Mouse (Mus musculus): ENCODE measurements at regions not wholly inside any gene's neighbourhood (a gene's known extent, or its start where the extent isn't known, plus 50 kb on each side); places are given as distances from the start of the nearest gene placed in this dataset.
A peak's percentile ranks its signal among the peaks of the same experiment; 100 is the strongest.

- peak; percentile 46 to 65 for DNase-seq (ENCODE audit: extremely low spot score in 1 of 2, low spot score in 1 of 2)
Observed at GRCm38 (mm10) chr16:39650616-39651015, 333.5 kb upstream of the Lsamp start.

DNA sequence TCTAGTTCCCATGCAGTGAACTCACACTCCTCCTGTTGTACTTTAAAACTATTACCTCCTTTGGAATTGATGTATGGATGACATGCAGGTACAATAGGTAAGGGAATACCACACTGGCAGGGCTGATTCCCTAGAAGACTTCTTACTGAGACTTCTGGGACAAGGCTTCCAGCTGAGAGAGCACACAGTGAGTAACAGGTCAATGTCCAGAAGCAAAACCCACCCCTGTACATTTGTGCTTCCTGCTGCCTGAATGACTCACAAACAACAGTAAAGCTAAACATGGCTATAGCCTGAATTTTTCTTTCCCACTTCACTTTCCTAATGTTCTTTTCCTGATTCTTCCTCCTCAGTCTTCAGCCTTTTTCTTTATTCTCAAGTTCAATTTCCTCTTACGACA, 316.3 kb upstream of the Lsamp start:
- no peak for DNase-seq (ENCODE audit: extremely low spot score in 1 of 2, low spot score in 1 of 2)

- no peak for DNase-seq (ENCODE audit: extremely low spot score in 1 of 2, low spot score in 1 of 2)
Observed at GRCm38 (mm10) chr16:39672096-39672985, 311.8 kb upstream of the Lsamp start.

GRCm38 (mm10) chr16:39675775-39676174, 308.4 kb upstream of the Lsamp start:
- peak; percentile 14 to 40 for DNase-seq (ENCODE audit: extremely low spot score in 1 of 2, low spot score in 1 of 2)

GRCm38 (mm10) chr16:39678285-39678684, 305.9 kb upstream of the Lsamp start:
- DNase-seq (ENCODE audit: extremely low spot score in 1 of 2, low spot score in 1 of 2): peak in 1 of 2 experiments; percentile 34

DNA sequence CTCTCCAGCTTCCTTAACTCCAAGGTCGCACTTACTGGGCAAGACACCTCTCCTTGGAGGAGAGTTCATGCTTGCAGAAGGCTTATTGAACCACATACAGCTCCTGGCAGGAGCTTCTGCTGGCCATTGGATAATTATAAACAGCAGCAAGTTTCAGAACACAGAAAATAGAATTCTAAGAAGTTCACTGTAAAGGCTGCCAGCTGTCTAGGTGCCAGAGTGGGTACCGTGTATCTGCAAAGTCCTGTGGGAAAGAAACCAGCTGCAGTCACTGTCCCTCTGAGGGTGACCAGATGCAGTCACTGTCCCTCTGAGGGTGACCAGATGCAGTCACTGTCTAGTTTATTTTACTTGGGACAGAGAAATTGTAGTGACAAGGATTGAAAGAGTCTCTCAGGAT, 291.1 kb upstream of the Lsamp start:
- DNase-seq (ENCODE audit: extremely low spot score in 1 of 2, low spot score in 1 of 2): peak in 1 of 2 experiments; percentile 31

GRCm38 (mm10) chr16:39695855-39696254, 288.3 kb upstream of the Lsamp start:
- no peak for DNase-seq (ENCODE audit: extremely low spot score in 1 of 2, low spot score in 1 of 2)

- DNase-seq (ENCODE audit: extremely low spot score in 1 of 2, low spot score in 1 of 2): peak in 1 of 2 experiments; percentile 16
Observed at GRCm38 (mm10) chr16:39699201-39699600, 285.0 kb upstream of the Lsamp start.

DNA sequence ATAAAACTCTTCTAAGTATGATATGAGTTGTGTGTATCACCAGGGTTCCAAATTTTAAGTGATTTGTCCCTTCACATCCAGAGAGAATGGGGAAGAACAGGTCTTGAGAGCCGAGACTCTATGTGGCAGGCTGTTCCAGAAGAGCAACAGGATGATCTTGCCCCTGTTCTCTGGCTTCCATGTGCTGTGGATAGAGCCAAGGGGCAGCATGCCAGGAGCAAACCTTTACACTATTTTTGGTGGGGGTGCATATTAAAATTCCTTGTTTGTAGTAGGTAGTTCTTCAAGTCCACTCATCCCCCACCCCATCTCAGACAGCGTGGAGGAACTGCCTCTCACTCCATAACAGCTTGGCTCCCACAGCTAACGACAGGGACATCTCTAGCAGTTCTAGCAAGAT, 278.0 kb upstream of the Lsamp start:
- no peak for DNase-seq (ENCODE audit: extremely low spot score in 1 of 2, low spot score in 1 of 2)

DNA sequence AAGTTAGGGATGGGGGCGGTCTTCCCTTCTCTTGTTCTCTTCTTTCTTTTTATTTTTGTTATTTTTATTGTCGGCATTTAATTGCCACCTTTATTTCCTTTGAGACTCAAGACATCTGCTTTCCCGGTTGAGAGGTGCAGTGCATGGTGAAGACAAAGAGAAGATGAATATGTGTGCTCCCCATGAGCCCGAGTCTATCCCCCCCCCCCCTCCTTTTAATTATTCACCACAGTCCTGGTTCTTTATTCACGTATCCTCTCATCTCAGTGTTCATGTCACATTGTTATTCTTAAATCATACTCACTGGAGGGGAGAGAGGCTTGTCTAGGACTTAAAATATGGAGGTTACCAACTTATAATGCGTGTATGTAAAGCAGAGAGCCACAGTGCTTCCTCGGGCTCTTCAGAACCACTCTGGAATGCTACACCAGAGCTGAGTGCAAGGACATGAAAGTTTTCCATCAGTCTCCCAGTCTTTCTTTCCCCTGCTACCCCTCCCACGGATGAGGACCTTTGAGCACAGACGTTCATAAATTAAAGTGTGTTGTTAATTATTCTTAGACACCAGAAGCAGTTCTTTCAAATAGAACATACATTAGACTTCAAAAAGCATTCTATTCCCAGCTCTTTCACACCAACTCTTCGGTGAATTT, 274.6 kb upstream of the Lsamp start:
- DNase-seq (ENCODE audit: extremely low spot score in 1 of 2, low spot score in 1 of 2): no peak

GRCm38 (mm10) chr16:39727586-39727985, 256.6 kb upstream of the Lsamp start:
- DNase-seq (ENCODE audit: extremely low spot score in 1 of 2, low spot score in 1 of 2): peak in 1 of 2 experiments; percentile 12

GRCm38 (mm10) chr16:39746041-39746736, 238.0 kb upstream of the Lsamp start:
- DNase-seq (ENCODE audit: extremely low spot score in 1 of 2, low spot score in 1 of 2): no peak

GRCm38 (mm10) chr16:39751748-39752147, 232.4 kb upstream of the Lsamp start:
- DNase-seq (ENCODE audit: extremely low spot score in 1 of 2, low spot score in 1 of 2): peak; percentile 9 to 22

GRCm38 (mm10) chr16:39801063-39801462, 183.1 kb upstream of the Lsamp start:
- no peak for DNase-seq (ENCODE audit: extremely low spot score in 1 of 2, low spot score in 1 of 2)

DNA sequence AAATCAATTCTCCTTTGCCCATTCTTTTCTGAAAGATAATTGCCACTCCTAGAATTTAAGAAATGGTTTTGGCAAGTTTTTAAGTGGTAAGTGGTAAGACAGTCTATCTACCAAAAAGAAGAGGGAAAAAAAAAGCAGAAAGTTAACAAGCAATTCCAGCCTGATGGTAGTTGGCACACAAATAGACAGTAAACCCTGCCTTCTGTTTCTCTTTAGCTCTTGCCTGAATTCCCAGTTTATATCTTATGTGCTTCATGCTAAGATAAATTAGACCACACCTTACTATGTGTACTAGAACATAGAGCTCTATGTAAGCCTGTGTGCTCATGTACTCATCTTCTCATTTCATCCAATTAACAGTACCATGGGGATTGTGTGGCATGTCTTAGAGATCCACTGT, 164.0 kb upstream of the Lsamp start:
- no peak for DNase-seq (ENCODE audit: extremely low spot score in 1 of 2, low spot score in 1 of 2)

DNA sequence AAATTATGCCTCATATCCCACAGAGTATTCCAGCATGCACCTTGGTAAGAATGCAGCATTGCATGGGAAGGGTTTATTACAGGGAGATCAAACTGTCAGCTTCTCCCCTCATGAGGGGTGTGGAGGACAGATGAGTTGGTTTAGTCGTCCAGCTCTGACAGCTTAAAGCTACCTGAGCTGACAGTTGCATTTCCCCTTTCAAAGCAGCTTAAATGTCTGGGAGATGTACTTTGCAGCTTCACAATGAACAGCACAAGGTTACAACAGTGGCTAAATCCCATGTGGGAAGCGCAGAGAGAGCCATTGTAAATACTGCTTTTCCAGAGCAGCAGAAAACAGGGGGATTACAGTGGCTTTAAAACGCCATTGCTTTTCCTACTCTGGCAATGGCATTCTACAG, 149.9 kb upstream of the Lsamp start:
- DNase-seq (ENCODE audit: extremely low spot score in 1 of 2, low spot score in 1 of 2): no peak

DNA sequence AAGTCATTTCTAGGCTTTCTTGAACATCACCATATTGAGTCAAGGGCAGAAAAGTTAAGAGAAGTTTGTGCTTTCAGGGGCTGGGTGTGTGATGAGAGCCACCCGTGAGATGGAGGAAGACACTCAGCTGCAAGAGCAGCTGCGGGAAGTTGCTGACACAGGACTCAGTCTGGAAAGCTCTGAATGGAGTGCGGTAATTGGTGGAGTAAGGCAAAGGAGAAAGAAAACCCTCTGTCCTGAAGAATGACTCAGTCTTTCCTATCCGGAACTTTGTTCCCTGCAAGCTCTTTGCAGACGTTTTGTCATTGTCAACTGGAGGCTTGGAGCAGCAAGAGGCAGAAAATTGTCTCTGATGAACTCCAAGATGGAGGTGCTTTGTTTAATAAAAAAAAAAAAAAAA, 102.6 kb upstream of the Lsamp start:
- peak in 1 of 2 experiments; percentile 10 for DNase-seq (ENCODE audit: extremely low spot score in 1 of 2, low spot score in 1 of 2)

- DNase-seq (ENCODE audit: extremely low spot score in 1 of 2, low spot score in 1 of 2): no peak
Observed at GRCm38 (mm10) chr16:39887944-39888343, 96.2 kb upstream of the Lsamp start.
